Mouse (Mus musculus) kidney, adult 2 months (tissue): ENCODE results near the gene Usp45. TPM values are rescaled to one million over a fixed set of nuclear protein-coding genes. Genes with fewer than 3 reads are reported as not detected.
"Not testable (repeated sequence)": the region's sequence is repeated elsewhere in the genome, so short reads cannot be mapped to it uniquely, and the experiment has no call there.

Experiments
- DNase-seq: peaks from one replicate; pipeline ENCODE4 v3.0.0; 2021
- H3K27ac ChIP-seq: fragments of 200-500 bp; 2 replicates; pipeline ENCODE4 v1.5.1; 2012; ENCODE audit warnings: low read depth, low read length, control low read depth, inconsistent platforms; ENCODE audit not compliant: insufficient read depth
- H3K27me3 ChIP-seq: fragments of 200-500 bp; replicated peaks from 2 replicates; pipeline ENCODE4 v1.6.1; 2012; ENCODE audit warnings: mild to moderate bottlenecking, moderate library complexity, low read length, inconsistent platforms; ENCODE audit not compliant: control insufficient read depth, insufficient read depth
- H3K36me3 ChIP-seq: fragments of 200-500 bp; 2 replicates; pipeline ENCODE4 v1.6.1; 2012; ENCODE audit warnings: mild to moderate bottlenecking, moderate library complexity, low read length, inconsistent platforms; ENCODE audit not compliant: control insufficient read depth, insufficient read depth
- H3K4me1 ChIP-seq: fragments of 200-500 bp; 2 replicates; pipeline ENCODE4 v1.6.1; 2011; ENCODE audit warnings: low read length; ENCODE audit not compliant: control insufficient read depth, insufficient read depth
- H3K4me3 ChIP-seq: fragments of 200-500 bp; 2 replicates; pipeline ENCODE4 v1.5.1; 2011; ENCODE audit warnings: mild to moderate bottlenecking, low read depth, low read length, control low read depth; ENCODE audit not compliant: insufficient read depth
- CTCF ChIP-seq: fragments of 200-500 bp; conservative IDR thresholded peaks from 2 replicates; pipeline ENCODE4 v1.5.1; 2011; ENCODE audit warnings: low read depth, mild to moderate bottlenecking, control low read depth, low read length, moderate library complexity, mixed read lengths; ENCODE audit not compliant: insufficient read depth, insufficient read length
- POLR2A ChIP-seq: fragments of 200-500 bp; IDR thresholded peaks from one replicate; pipeline ENCODE4 v1.6.1; 2011; ENCODE audit warnings: low read depth, low read length, control low read depth
- WGBS: fragments of 180-500 bp; shearing (Covaris S2); methylation state at CpG from one replicate; pipeline ENCODE4 v1.1.7; 2018; 5-methylcytosine and 5-hydroxymethylcytosine counted together
- polyA plus RNA-seq: library from polyadenylated mRNA; depleted of rRNA; stranded (reverse); fragments of >200 nt; gene quantifications from 2 replicates; pipeline ENCODE4 v1.2.3, GENCODE M21; 2012; rRNA removed

Usp45 gene
- 2.6 and 2.8 TPM in 2 replicates for polyA plus RNA-seq

- Histone ChIP-seq H3K27me3 (no peaks in the 10 kb centered on the region), H3K27ac (no peak within 1 kb of the TSS), H3K4me1 (no peaks in the 10 kb centered on the region), H3K4me3 (peak within 1 kb of the TSS; percentile 97), H3K36me3 (no peaks in the 10 kb centered on the region)
- under 1% methylated on average over 17 of the region's 17 CpGs for WGBS
- peak; percentile 89 for DNase-seq
- no peak for TF ChIP-seq POLR2A
- peak; percentile 81 for TF ChIP-seq CTCF
Observed at GRCm38 (mm10) chr4:21766863-21767304, at the start of gene Usp45, which contains the start of gene Tstd3. Gene Usp45 (plus strand): TSS chr4:21767156. Gene Tstd3 (minus strand): TSS chr4:21767212.

DNA sequence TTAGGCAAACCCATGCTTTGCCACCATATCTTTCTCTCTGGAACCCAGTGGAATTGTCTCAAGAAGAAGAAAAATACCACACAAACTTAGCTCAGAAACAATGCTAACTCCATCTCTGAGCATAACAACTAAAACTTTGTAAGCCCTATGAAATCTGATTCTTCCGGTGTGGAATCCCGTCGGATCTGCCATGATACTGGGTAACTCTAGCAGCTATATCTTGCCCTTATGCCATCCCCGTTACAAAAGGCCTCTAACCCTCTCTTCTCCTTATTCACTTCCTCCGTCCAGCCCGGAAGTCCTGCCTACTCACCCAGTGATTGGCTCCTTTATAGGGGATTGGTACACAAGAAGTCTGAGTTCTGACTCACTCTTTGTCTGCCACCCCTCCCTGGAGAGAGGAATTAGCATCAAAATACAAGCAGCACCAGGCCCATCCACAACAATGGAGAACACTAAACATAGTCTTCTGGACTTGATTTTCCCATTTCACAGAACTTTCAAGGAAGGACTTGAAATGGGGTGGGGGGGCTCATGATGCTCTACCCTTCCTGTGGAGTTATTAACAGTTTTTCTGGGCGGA is 44.1 kb upstream of the Usp45 start:
- H3K36me3 ChIP-seq: no peaks in the 10 kb centered on the region
- no peak overlapping the region for H3K27ac ChIP-seq
- WGBS: 45% methylated on average over 7 of the region's 7 CpGs
- no peak for TF ChIP-seq CTCF
- TF ChIP-seq POLR2A: no peak
- no peaks in the 10 kb centered on the region for H3K4me1 ChIP-seq
- DNase-seq: no peak
- H3K4me3 ChIP-seq: no peak overlapping the region
- H3K27me3 ChIP-seq: no peaks in the 10 kb centered on the region

DNA sequence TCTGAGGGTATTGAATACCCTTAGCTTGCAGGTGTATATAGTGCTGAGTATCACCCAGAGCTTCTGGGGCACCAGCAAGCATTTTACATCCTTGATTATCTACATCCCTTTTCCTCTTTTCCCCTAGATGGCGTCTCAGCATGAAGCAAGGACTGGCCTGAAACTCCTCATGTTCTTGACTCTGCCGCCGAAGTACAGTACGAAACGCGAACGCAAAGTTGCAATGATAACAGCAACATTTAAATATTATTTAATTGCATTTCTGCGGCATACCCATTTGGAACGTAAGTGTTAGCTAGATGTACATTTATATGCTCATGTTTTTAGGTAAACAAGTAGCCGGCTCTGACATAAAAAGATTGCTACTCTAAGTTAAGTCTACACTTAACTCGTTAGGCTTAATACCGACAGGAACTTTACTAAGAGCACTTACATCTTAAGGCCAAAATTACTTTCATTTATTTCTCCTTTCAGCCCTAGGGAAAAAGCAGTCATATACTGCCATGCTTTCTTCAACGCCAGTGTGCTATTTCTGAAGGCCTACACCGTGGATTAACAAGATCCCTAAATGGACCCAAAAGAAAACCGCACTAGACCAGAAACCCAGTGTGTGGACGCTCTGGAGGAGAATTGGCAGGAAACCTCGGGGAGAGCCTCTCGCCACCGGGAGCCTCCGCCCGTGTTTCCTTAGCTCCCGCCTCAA is 39.9 kb upstream of the Usp45 start:
- H3K36me3 ChIP-seq: no peaks in the 10 kb centered on the region
- DNase-seq: peak; percentile 74
- 1% methylated on average over 22 of the region's 22 CpGs for WGBS
- H3K27me3 ChIP-seq: no peaks in the 10 kb centered on the region
- peak overlapping the region; percentile 67 for H3K27ac ChIP-seq
- TF ChIP-seq CTCF (peak; percentile 63), POLR2A (no peak)
- H3K4me1 ChIP-seq: 0 out of 2 replicates have a peak, but pooled peaks cover 3% of the 10 kb centered on the region
- H3K4me3 ChIP-seq: peak overlapping the region; percentile 81

DNA sequence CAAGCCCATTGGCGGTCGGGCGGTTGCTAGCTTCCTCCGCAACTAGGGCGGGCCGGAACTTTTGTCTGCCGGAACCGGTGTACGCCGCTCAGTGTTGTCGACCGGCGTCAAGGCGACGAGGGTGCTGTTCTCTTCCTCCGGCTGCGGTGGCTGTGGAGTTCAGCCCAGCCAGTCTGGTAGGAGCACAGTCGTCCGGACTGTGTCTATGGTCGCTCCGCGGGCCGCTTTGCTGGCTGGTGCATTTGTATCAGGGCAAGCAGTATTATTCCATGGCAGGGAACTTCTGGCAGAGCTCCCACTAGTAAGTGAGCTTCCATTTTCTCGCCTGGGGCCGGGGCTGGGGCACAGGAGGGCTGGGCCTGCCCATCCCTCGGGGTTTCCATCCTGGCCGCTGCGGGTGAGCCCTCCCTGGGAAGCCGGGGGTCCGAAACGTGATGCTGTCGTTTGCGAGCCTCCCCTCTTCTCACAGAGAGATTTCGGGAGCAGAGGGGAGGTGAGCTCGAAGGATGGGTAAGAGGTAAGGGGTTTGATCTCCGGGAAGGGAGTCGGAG is 39.3 kb upstream of the Usp45 start, which contains the start of gene Ccnc:
Gene Ccnc, plus strand, starts transcription at position 87 of the 551 bp plus-strand sequence.
- TF ChIP-seq POLR2A (peak; percentile 77), CTCF (no peak)
- DNase-seq: peak; percentile 95
- H3K27ac ChIP-seq: peak within 1 kb of the TSS; percentile 67
- no peaks in the 10 kb centered on the region; the same call in 1 of the 2 replicates for H3K36me3 ChIP-seq
- no peaks in the 10 kb centered on the region for H3K27me3 ChIP-seq
- under 1% methylated on average over 37 of the region's 37 CpGs for WGBS
- H3K4me3 ChIP-seq: peak within 1 kb of the TSS; percentile 81
- H3K4me1 ChIP-seq: 0 out of 2 replicates have a peak, but pooled peaks cover 3% of the 10 kb centered on the region

- peak; percentile 72 for DNase-seq
- TF ChIP-seq CTCF: peak; percentile 50
- TF ChIP-seq POLR2A: no peak
Observed at GRCm38 (mm10) chr4:21739169-21739568, 27.8 kb upstream of the Usp45 start.

DNA sequence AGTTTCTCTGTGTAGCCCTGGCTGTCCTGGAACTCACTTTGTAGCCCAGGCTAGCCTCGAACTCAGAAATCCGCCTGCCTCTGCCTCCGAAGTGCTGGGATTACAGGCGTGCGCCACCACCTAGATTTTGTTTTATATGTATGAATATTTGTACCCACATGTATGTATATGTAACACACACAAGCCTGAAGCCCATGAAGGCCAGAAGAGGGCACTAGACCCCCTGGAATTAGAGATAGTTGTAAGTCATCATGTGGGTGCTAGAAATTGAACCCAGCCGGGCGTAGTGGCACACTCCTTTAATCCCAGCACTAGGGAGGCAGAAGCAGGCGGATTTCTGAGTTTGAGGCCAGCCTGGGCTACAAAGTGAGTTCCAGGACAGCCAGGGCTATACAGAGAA is 22.8 kb upstream of the Usp45 start:
- 97% methylated on average over 8 of the region's 8 CpGs for WGBS
- DNase-seq, H3K4me1 ChIP-seq, H3K4me3 ChIP-seq, H3K27me3 ChIP-seq, H3K27ac ChIP-seq, H3K36me3 ChIP-seq: not testable (repeated sequence)

More at GRCm38 (mm10) chr4:21739169-21739568, 27.8 kb upstream of the Usp45 start:
- H3K4me1 ChIP-seq: no peaks in the 10 kb centered on the region
- no peaks in the 10 kb centered on the region; the same call in none of the 2 replicates for H3K36me3 ChIP-seq
- WGBS: 29% methylated on average over 4 of the region's 4 CpGs
- H3K27ac ChIP-seq: no peak overlapping the region
- H3K4me3 ChIP-seq: no peak overlapping the region
- no peaks in the 10 kb centered on the region for H3K27me3 ChIP-seq

- Histone ChIP-seq H3K27me3 (no peaks in the 10 kb centered on the region), H3K4me3 (no peak overlapping the region), H3K27ac (no peak overlapping the region), H3K36me3 (peaks cover 1% of the 10 kb centered on the region), H3K4me1 (peaks cover 5% of the 10 kb centered on the region; the same call in 1 of the 2 replicates)
- peak; percentile 26 for DNase-seq
- TF ChIP-seq POLR2A: no peak
- no peak for TF ChIP-seq CTCF
- 45% methylated on average over 5 of the region's 5 CpGs for WGBS
Observed at GRCm38 (mm10) chr4:21745723-21746122, 21.2 kb upstream of the Usp45 start.
